Mouse (Mus musculus) ovary, postnatal 14 days (tissue): ENCODE results near the gene Stat2.
A peak's percentile ranks its signal among the peaks of the same experiment; 100 is the strongest.

Source experiments
- DNase-seq: peaks from one replicate; pipeline ENCODE4 v3.0.0; 2022; ENCODE audit warnings: low spot score

Stat2 gene

DNA sequence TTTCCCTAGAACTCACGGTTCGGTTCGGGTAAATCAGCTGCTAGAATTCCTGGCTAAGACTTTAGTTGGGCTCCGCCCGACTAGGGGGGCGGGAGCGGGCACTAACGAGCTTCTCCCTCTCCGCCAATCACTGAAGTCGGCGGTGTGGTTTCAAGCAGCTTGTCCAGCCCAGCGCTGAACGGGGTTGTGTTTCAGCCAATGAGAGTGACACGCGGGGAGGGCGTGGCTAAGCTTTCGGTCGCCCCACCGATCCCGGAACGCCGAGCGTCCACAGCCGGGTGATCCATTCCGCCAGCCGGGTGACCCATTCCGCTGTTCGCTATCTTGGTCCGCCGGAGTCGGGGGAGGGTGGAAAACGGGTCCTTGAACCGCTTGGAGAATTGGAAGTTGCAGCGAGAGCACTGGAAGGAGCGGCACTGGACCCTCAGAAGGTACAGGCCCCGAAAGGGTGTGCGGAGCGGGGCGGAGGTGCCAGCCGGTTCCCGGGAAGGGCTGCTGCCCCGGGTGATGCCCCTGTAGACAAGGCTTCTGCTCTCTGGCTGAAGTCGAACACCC, at the start of gene Stat2:
Gene Stat2, plus strand, starts transcription at position 273 of the 555 bp plus-strand sequence.
- peak; percentile 90 for DNase-seq

DNA sequence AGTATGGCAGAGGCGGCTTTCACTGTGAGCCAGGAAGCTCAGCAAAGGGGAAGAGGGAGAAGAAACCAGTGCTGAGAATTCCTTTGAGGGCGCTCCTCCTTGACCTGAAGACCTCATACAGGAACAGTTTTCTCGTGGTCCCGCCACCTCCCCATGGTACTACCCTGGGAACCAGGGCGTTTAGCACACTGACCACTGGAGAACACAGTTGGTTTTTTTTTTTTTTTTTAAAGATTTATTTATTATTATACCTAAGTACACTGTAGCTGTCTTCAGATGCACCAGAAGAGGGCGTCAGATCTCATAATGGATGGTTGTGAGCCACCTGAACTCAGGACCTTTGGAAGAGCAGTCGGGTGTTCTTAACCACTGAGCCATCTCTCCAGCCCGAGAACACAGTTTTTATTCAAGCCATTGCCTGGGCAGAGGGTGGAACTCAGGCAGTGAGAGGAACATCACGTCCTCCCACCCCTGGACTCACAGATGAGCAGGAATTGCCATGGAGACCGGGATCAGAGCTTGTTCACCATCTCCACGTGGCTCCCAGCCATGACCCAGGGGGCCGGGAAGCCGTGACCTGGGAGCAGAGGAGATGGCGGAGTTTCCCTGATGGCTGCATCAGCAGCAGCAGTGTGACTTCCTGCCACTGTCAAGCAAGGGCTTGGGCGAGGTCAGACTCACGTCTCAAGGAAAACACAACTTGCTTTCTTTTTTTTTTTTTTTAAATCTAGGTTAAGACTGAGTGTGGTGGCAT, 48.6 kb upstream of the Stat2 start:
- no peak for DNase-seq

DNA sequence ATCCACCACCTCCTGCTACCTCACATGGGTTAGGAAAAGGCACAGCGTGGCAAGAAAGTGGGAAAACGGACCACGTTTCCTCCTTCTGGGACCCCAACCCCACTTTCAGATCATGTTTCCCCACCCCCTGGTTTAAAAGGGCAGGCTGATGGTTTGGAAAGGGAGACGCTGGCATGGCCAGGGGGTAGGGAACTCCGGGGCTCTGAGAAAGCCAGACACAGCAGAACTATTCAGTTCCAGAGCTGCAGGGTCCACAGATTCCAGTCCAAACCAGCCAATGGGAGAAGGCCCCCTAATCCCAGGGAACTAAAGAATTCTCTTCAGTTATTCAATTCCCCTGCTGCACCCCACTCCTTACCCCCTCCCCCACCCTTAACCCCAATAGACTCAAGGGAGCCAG, 45.3 kb upstream of the Stat2 start:
- no peak for DNase-seq

DNA sequence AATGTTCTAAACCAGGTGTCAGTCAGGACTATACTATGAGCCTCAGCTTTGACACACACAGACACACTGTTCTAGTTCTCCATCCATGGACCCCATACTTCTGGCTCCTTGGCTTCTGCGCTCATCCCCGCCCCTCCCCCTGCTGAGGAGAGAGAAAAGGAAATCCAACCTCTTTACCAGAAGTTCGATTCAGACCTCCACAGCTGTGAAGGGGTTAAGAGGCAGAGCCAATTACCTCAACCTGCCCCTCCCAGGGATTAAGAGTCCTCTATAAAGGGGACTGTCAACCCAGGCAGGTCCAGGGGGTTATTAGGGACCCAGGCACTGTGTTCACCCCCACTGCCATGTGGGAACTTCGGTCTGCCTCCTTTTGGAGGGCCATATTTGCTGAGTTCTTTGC, 44.8 kb upstream of the Stat2 start, which contains the start of gene Mip:
Gene Mip, plus strand, starts transcription at position 301 of the 400 bp plus-strand sequence.
- no peak for DNase-seq

DNA sequence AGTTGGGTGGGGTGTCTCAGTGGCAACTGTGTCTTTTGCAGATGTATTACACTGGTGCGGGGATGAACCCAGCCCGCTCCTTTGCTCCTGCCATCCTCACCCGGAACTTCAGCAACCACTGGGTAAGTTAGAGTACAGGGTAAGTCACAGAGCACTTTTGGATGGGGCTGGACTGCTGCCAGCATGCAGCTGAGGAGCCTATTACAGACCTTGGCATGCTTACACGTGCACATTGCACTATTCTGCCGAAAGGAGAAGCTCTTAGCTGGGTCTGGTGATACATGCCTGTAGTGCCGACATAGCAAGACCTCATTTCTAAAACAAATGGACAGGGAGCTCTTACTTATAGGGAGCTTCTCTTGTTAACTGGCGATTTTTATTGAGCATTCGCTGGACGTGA, 42.8 kb upstream of the Stat2 start:
- DNase-seq: no peak

DNA sequence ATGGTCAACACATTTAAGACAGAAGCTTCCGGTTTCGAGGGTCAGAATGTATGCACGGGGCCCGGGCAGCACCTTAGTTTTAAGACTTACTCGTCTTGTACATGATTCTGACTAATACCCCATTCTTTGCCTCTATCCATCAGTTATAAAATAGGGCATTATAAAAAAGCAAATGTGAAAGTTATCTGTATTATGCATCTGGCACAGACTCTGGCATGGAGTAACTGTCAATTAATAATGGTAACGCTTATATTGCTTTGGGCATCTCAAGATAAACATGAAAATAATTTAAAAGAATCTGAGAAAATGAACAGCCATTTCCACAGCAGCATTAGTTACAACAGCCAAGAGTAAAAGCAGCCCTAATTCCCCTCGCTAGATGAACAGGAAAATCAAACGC, 42.4 kb upstream of the Stat2 start:
- no peak for DNase-seq

DNA sequence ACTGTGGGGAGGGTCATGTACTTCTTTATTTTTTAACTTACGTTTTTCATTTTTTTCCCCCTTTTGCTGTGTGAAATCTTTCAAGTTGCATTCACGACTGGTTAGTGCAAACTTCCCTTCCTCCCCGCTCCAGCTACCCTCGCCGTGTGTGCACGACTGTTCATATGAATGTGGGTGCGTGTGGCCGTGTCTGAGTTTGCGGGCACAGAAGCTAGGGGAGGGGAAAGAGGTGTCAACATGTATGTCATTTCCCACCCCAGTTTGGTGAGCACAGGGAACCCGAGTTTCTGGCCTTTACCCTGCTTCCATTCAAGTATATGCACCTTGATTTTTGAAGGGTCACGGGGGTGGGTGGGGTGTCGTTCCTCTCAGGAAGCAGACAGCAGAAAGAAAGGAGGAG, 39.8 kb upstream of the Stat2 start:
- no peak for DNase-seq

DNA sequence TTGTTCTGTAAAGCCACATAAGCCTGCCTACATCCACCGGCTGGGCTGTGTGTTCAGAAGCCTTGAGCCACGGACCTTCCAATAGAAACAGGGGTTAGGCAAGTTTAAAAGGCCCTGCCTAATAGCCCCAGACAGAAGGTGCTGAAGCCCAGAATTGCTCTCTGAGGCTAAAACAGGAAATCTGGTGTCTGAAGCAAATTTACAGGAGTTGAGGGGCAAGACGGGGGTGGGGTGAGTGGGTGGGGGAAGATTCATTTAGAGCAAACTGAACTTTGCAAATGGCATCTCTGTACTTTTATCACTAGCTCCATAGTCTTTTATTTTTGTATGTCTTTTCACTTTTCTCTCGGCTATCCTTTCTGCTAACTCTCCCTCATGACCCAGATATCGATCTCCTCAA, 39.2 kb upstream of the Stat2 start:
- no peak for DNase-seq

DNA sequence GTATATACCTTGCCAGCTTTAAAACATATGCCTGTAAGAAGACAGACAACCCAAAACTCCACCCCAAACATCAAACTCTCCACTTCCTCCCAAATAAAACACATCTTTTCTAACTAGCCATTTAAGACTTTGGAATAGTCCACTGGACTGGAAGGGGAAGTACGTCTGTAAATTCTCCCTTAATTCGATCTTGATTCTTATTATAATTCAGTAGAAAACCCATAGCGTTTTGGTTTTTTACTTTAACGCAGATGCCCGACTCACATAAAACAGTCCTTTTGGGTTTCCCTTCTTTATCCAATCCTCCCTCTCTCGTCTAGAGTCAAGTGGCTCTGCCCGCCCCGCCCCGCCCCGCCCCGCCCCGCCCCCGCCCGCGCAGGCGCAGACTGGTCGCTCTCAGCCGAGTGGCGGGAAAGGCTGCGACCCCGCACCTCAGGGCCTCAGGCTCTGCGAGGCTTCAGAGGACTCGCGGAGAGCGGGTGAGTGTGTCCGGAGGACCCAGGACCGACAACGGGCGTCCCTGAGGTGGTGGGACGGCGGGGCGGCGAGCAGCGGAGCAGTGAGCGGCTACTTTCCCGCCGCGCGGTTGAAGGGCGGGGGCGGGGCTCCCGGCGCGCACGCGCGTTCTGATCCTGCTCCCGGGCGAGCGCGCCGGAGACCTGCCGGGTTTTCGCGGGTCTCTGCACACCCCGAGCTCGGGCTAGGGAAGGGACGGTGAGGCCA, 38.5 kb upstream of the Stat2 start, which contains the start of gene Timeless:
Gene Timeless, plus strand, starts transcription at position 369 of the 723 bp plus-strand sequence.
- DNase-seq: peak; percentile 83

DNA sequence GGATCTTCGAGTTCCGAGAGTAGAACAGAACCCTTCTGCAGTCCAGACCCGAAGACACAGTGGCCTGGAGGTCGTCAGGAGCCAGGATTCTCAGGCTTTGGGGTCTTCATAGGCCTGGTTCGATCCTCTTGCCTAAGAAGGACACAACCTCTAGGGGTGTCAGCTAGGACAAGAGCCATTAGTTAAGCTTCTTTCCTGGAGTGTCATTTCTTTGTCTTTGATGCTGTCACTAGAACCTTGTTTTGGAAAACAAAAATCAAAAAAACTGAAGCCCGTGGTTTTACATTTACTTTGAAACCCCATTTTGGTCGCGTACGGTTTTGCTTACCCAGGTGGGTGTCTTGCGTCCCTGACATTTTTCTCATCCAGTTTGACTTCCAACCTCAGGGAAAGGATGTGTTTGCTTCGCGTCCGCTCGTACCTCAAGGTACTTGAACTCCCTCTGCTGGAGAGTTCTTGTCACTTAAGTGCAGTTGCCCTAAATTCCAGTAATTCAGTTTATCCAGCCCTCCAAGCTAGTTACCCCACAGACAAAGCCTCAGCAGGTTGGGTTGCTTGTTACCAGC, 37.9 kb upstream of the Stat2 start:
- DNase-seq: peak; percentile 41

DNA sequence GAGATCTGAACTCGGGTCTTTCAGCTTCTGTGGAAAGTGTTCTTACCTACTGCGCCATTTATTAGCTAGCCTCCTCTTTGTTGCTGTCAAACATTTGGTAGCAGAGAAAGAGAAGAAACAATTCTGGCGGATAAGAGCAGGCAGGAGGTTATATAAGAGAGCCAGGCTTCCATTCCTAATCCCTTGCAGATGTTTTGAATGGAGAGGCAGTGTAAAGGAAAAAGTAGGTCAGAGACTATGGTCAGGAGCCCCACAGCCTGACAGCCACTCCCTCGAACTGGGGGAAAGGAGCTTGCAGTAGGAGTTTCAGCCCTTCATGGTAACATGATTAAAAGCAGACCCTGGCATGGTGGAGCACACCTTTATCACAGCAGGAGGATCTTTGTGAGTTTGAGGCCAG, 34.0 kb upstream of the Stat2 start:
- DNase-seq: no peak

DNA sequence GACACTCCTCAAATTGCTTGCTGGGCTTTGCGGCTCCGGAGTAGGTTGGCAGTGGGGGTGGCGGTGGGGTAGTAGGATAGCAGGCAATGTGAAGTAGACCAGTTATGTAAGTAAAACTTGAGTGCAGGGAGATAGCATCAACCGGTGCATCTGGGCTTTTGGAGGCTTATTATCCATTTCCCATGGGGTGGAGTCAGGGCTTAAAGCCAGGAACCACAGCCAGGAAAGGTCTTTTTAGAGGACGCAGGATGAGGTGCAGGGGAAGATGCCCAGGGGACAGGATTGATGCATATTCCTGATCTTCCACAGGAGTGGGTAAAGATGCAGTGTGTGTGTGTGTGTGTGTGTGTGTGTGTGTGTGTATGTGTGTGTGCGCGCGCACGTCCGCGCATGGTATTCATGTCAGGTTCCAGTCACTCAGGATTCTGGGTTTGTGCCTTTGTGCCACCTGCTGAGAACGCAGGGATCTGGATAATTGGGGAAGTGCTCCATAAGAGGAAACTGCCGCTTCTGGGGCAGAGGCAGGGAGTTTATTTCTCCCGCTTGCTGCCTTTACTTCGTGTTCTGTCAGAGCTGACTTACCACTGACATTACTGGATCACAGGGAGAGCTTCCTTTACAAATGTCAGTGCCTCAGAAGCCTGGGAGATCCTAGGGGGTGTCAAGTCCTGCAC, 32.4 kb upstream of the Stat2 start:
- peak; percentile 13 for DNase-seq

DNA sequence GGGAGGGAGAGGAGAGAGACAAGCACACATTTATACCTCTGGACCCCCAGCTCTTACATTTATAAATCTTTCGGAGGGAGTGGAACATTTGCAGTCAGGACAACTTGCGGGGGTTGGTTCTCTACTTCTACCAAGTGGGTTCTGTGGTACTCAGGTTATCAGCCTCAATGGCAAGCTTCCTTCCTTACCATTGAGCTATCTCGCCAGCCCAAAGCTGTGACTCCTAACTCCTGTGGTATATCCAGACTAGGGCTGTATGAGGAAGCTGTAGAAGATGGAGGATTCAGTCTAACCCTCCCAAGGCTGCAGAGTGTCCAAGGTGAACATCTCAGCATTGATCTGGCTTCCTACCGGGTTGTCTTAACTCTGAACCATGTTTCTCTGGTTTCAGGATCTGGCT, 31.2 kb upstream of the Stat2 start:
- no peak for DNase-seq

DNA sequence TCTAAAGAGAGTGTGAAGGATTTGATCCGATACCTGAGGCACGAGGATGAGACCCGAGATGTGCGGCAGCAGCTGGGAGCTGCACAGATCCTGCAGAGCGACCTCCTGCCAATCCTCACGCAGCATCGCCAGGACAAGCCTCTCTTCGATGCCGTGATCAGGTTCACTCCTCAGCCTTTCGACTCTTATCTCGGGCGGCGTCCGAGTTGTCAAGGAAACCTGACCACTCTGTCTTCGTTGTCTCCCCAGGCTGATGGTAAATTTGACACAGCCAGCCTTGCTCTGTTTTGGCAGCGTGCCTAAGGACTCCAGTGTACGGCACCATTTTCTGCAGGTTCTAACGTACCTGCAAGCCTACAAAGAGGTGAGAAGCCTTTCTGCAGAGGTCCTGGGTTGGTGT, 30.2 kb upstream of the Stat2 start:
- no peak for DNase-seq

DNA sequence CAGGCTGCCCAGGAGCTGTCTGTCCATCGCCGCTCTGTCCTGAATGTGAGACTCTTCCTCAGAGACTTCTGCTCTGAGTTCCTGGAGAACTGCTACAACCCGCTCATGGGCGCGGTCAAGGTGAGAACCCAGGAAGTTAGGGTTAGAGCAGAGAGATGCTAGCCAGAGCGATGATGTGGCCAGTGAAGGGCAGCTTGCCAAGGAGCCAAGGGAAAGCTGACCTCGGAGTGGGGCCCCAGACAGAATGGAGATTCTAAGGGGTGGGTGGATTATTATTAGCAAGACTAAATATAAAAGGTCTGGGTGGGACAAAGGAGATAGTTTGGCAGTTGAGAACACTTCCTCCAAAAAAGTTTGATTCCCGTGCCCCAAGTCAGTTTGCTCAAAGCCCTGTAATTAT, 27.1 kb upstream of the Stat2 start:
- DNase-seq: no peak

DNA sequence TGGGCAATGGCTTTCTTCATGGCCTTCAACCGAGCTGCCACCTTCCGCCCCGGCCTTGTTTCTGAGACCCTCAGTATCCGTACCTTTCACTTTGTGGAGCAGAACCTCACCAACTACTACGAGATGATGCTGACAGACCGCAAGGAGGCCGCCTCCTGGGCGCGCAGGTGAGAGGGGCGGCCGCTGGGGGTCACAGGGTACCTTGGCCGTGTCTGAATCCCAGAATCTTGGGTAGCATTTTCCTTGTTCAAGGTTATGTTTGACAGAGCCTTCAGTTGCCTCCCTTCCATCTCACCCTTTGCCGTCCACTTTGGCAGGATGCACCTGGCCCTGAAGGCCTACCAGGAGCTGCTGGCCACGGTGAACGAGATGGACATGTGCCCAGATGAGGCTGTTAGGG, 26.2 kb upstream of the Stat2 start:
- DNase-seq: no peak

DNA sequence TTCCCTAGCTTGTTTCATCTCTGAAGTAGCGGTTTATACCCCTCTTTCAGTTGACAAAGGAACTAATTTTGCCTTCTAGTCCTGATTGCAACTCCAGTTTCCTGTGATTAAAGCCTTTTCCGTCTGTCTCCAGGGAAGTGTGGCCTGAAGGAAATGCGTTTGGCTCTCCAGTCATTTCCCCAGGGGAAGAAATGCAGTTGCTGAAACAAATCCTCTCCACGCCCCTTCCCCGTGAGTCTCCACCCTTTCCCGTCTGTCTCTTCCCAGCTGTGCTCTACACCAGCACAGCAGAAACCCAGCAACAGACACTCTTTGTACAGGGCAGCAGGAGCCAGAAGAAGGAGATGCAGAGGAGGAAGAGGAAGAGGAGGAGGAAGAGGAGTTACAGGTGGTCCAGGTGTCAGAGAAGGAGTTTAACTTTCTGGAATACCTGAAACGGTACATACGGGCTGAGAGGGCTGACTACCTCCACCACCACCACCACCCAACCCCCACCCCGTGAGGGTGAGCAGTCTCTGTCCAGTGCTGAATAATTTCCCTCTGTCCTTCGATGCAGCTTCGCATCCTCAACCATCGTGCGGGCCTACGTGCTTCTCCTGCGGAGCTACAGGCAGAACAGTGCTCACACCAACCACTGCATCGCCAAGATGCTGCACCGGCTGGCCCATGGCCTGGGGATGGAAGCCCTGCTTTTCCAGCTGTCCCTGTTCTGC, 23.2 kb upstream of the Stat2 start:
- no peak for DNase-seq

DNA sequence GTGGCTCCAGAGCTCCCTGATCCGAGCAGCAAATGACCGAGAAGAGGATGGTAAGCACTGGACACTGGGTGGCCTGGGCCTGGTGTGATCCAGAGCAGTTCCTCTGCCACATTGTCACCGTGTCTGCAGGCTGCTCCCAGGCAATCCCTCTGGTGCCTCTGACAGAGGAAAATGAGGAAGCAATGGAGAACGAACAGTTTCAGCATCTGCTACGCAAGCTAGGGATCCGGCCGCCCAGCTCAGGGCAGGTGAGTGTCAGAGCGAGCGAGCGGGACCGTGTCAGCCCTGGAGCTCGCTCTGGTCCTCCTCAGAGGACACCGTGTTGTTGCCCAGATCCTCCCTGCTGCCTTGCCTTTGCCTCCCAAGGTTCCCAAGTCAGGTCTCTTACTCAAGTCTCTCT, 19.8 kb upstream of the Stat2 start:
- no peak for DNase-seq

DNA sequence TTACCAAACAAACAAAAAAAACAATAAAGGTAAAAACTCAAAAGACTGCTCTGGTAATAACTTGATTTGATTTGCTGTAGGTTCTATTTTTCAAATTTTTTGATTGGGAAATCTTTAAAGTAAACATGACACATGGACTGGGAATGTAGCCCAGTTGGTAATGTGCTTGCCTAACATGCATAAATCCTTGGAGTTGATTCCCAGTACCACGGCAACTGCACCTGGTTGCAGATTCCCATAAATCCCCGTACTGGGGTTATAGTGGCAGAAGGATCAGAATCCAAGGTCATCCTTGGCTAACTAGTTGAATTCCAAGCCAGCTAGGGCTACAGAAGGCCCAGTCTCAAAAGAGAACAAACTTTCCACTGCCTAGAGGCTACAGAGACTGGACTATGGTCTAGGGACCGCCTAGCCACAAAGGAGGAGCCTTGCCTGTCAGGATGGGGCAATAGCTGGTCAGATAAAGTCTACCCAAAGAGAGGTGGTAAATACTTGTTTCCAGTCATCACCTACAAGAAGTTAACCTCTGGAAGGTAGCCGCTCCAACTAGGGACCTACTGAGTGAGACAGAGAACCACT, 16.6 kb upstream of the Stat2 start, which contains the start of gene Apon:
Gene Apon, plus strand, starts transcription at position 420 of the 579 bp plus-strand sequence.
- DNase-seq: no peak

DNA sequence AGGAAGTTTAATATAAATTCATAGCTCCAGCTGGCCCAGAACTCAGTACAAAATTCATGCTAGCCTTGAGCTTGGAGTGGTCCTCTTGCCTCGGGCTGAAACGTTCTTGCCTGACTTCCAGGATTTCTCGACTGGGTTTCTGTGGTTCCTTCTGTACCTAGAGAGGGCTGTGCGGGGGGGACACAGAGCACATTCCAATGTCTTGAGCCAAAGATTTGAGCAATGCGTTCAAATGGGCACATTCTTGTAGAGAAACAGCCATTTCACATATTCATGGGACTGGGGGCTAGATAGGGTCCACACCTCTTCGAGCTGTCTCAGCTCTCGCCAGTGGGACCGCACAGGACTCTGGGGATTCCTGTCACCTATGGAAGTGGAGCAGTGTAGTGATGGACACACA, 14.4 kb upstream of the Stat2 start:
- no peak for DNase-seq

DNA sequence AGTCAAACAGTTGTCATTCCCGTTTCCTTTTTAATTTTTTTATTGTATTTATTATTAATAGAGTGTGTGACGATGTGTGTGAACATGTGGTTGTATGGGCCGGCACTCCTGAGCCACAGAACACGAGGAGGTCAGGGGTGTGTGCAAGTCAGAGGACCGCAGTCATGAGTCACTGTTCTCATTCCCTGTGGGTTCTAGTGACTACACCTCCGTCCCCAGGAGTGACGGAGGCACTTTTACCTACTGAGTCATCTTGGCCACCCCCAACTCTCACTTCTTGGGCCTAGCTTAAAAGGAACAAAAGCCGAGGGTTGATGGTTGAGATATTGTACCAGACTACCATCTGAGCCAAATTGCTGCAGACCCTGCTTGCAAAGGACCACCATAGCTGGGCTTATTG, 14.0 kb upstream of the Stat2 start:
- no peak for DNase-seq
